Mouse (Mus musculus) stomach, postnatal 0 days (tissue): ENCODE measurements around the gene Fbxl18.

Experiments
- CTCF ChIP-seq: IDR thresholded peaks from 2 replicates; pipeline ENCODE4 v1.5.1; 2016; ENCODE audit warnings: antibody characterized with exemption, low read depth, mild to moderate bottlenecking, moderate library complexity
- EP300 ChIP-seq: optimal IDR thresholded peaks from 2 replicates; pipeline ENCODE3; 2016; ENCODE audit warnings: antibody characterized with exemption

GRCm38 (mm10) chr5:142924336-142924959 lies 29.2 kb upstream of the Fbxl18 start:
- TF ChIP-seq CTCF, result no peak
- TF ChIP-seq EP300, result no peak
